Mouse (Mus musculus) heart, embryonic 11.5 days (tissue): ENCODE measurements around the gene Agl. TPM values are rescaled to one million over a fixed set of nuclear protein-coding genes. Genes with fewer than 3 reads are reported as not detected.

Experiments
- ATAC-seq: fragments of 200-750 bp; cut with Nextera tagmentation; replicated peaks from 2 replicates; pipeline ENCODE4 v1.8.0; 2017; ENCODE audit warnings: moderate library complexity; ENCODE audit not compliant: insufficient number of reproducible peaks, low FRiP score, low TSS enrichment
- H3K27ac ChIP-seq: fragments of 300-500 bp; sonication (generic); 2 replicates; pipeline ENCODE4 v1.5.1; 2014; ENCODE audit warnings: mild to moderate bottlenecking, low read depth, low read length
- H3K27me3 ChIP-seq: fragments of 300-500 bp; sonication (generic); 2 replicates; pipeline ENCODE4 v1.6.1; 2014; ENCODE audit warnings: mild to moderate bottlenecking, low read length, mixed read lengths; ENCODE audit not compliant: control insufficient read depth, insufficient read depth
- H3K36me3 ChIP-seq: fragments of 300-500 bp; sonication (generic); 2 replicates; pipeline ENCODE4 v1.6.1; 2014; ENCODE audit warnings: mild to moderate bottlenecking, low read length, moderate library complexity, mixed read lengths; ENCODE audit not compliant: control insufficient read depth, insufficient read depth
- H3K4me1 ChIP-seq: fragments of 300-500 bp; sonication (generic); 2 replicates; pipeline ENCODE4 v1.6.1; 2014; ENCODE audit warnings: low read length; ENCODE audit not compliant: control insufficient read depth, insufficient read depth
- H3K4me2 ChIP-seq: fragments of 300-500 bp; sonication (generic); 2 replicates; pipeline ENCODE4 v1.6.1; 2014; ENCODE audit warnings: mild to moderate bottlenecking, moderate library complexity
- H3K4me3 ChIP-seq: fragments of 300-500 bp; sonication (generic); 2 replicates; pipeline ENCODE4 v1.5.1; 2014; ENCODE audit warnings: low read depth, low read length
- H3K9ac ChIP-seq: fragments of 300-500 bp; sonication (generic); 2 replicates; pipeline ENCODE4 v1.6.1; 2014; ENCODE audit warnings: mild to moderate bottlenecking, low read depth, low read length, moderate library complexity
- H3K9me3 ChIP-seq: fragments of 300-500 bp; sonication (generic); replicated peaks from 2 replicates; pipeline ENCODE4 v1.6.1; 2016; ENCODE audit warnings: low read length; ENCODE audit not compliant: control insufficient read depth
- WGBS: fragments of 180-500 bp; shearing (Covaris S2); extraction: QIAGEN DNeasy Blood & Tissue Kit; methylation state at CpG from one replicate; pipeline ENCODE4 v1.1.7; 2014; ENCODE audit not compliant: insufficient replicate concordance; 5-methylcytosine and 5-hydroxymethylcytosine counted together
- polyA plus RNA-seq: library from polyadenylated mRNA; unstranded; fragments of >200 nt; fragmentation: Nextera tagmentation; extraction: Ambion mirVana; gene quantifications from 2 replicates; pipeline ENCODE4 v1.2.1, GENCODE M21; 2014

The Agl gene
- polyA plus RNA-seq: 49.2 and 55.8 TPM in 2 replicates

GRCm38 (mm10) chr3:116807811-116808506, at the start of gene Agl:
Gene Agl (minus strand): TSS chr3:116808166.
- Histone ChIP-seq H3K27ac (peak within 1 kb of the TSS; percentile 95), H3K36me3 (no peaks in the 10 kb centered on the region), H3K27me3 (no peaks in the 10 kb centered on the region), H3K4me2 (peak within 1 kb of the TSS; percentile 85), H3K4me3 (peak within 1 kb of the TSS; percentile 73), H3K9ac (peak within 1 kb of the TSS; percentile 86), H3K9me3 (no peaks in the 10 kb centered on the region), H3K4me1 (peaks cover 3% of the 10 kb centered on the region; the same call in 1 of the 2 replicates)
- WGBS: under 1% methylated on average over 57 of the region's 57 CpGs
- peak; percentile 99 for ATAC-seq

- H3K9ac ChIP-seq: no peak overlapping the region
Measured at GRCm38 (mm10) chr3:116857611-116858010, 49.6 kb upstream of the Agl start.

GRCm38 (mm10) chr3:116852421-116852820, 44.5 kb upstream of the Agl start:
- Histone ChIP-seq H3K4me1 (no peaks in the 10 kb centered on the region), H3K4me3 (no peak overlapping the region), H3K36me3 (no peaks in the 10 kb centered on the region), H3K27me3 (no peaks in the 10 kb centered on the region), H3K27ac (no peak overlapping the region), H3K9me3 (no peaks in the 10 kb centered on the region), H3K9ac (no peak overlapping the region), H3K4me2 (no peak overlapping the region)
- ATAC-seq: no peak
- WGBS: 94% methylated on average over 3 of the region's 3 CpGs

More at GRCm38 (mm10) chr3:116857611-116858010, 49.6 kb upstream of the Agl start:
- Histone ChIP-seq H3K27me3 (no peaks in the 10 kb centered on the region), H3K27ac (no peak overlapping the region), H3K9me3 (no peaks in the 10 kb centered on the region), H3K4me1 (no peaks in the 10 kb centered on the region), H3K36me3 (no peaks in the 10 kb centered on the region), H3K4me2 (no peak overlapping the region), H3K4me3 (no peak overlapping the region)
- 64% methylated on average over 6 of the region's 6 CpGs for WGBS
- no peak for ATAC-seq

- Histone ChIP-seq H3K9me3 (no peaks in the 10 kb centered on the region), H3K27ac (no peak overlapping the region), H3K27me3 (no peaks in the 10 kb centered on the region), H3K9ac (no peak overlapping the region), H3K4me1 (no peaks in the 10 kb centered on the region), H3K36me3 (no peaks in the 10 kb centered on the region), H3K4me2 (no peak overlapping the region), H3K4me3 (no peak overlapping the region)
- 77% methylated on average over 1 of the region's 1 CpGs for WGBS
- no peak for ATAC-seq
Measured at GRCm38 (mm10) chr3:116850376-116850775, 42.4 kb upstream of the Agl start.

GRCm38 (mm10) chr3:116848936-116849335, 41.0 kb upstream of the Agl start:
- H3K4me3 ChIP-seq: no peak overlapping the region
- H3K27me3 ChIP-seq: no peaks in the 10 kb centered on the region
- H3K9me3 ChIP-seq: no peaks in the 10 kb centered on the region
- H3K4me1 ChIP-seq: no peaks in the 10 kb centered on the region
- no peak for ATAC-seq
- H3K9ac ChIP-seq: no peak overlapping the region
- WGBS: 81% methylated on average over 4 of the region's 4 CpGs
- H3K36me3 ChIP-seq: no peaks in the 10 kb centered on the region
- H3K4me2 ChIP-seq: no peak overlapping the region
- H3K27ac ChIP-seq: no peak overlapping the region

- WGBS: 97% methylated on average over 1 of the region's 1 CpGs
- Histone ChIP-seq H3K27ac (no peak overlapping the region), H3K9ac (no peak overlapping the region), H3K27me3 (no peaks in the 10 kb centered on the region), H3K4me3 (no peak overlapping the region), H3K4me1 (no peaks in the 10 kb centered on the region), H3K9me3 (no peaks in the 10 kb centered on the region), H3K36me3 (no peaks in the 10 kb centered on the region), H3K4me2 (no peak overlapping the region)
- ATAC-seq: no peak
Measured at GRCm38 (mm10) chr3:116848099-116848498, 40.1 kb upstream of the Agl start.

- Histone ChIP-seq H3K4me3 (no peak overlapping the region), H3K9me3 (no peaks in the 10 kb centered on the region)
- 33% methylated on average over 4 of the region's 4 CpGs for WGBS
Measured at GRCm38 (mm10) chr3:116846084-116846483, 38.1 kb upstream of the Agl start.

GRCm38 (mm10) chr3:116844880-116845579, 37.1 kb upstream of the Agl start:
- H3K36me3 ChIP-seq: no peaks in the 10 kb centered on the region
- no peak overlapping the region for H3K4me3 ChIP-seq
- H3K9me3 ChIP-seq: no peaks in the 10 kb centered on the region
- no peak for ATAC-seq
- 81% methylated on average over 10 of the region's 10 CpGs for WGBS
- H3K9ac ChIP-seq: no peak overlapping the region
- H3K4me1 ChIP-seq: no peaks in the 10 kb centered on the region
- H3K27me3 ChIP-seq: no peaks in the 10 kb centered on the region
- H3K27ac ChIP-seq: no peak overlapping the region
- H3K4me2 ChIP-seq: no peak overlapping the region

More at GRCm38 (mm10) chr3:116846084-116846483, 38.1 kb upstream of the Agl start:
- no peak overlapping the region for H3K9ac ChIP-seq
- ATAC-seq: no peak
- H3K36me3 ChIP-seq: no peaks in the 10 kb centered on the region
- H3K4me2 ChIP-seq: no peak overlapping the region
- no peaks in the 10 kb centered on the region for H3K4me1 ChIP-seq
- no peak overlapping the region for H3K27ac ChIP-seq
- H3K27me3 ChIP-seq: no peaks in the 10 kb centered on the region
